Mouse (Mus musculus) neural tube, embryonic 11.5 days (tissue): ENCODE results near the gene Dip2b. TPM values are rescaled to one million over a fixed set of nuclear protein-coding genes. Genes with fewer than 3 reads are reported as not detected.

Experiments used
- ATAC-seq: fragments of 200-750 bp; cut with Nextera tagmentation; 2 replicates; pipeline ENCODE4 v1.8.0; 2017; ENCODE audit warnings: moderate number of reproducible peaks, mild to moderate bottlenecking, moderate TSS enrichment, moderate library complexity; ENCODE audit not compliant: insufficient read depth, low FRiP score, low TSS enrichment
- DNase-seq: peaks from one replicate; pipeline ENCODE4 v3.0.0-alpha.2; 2015; ENCODE audit warnings: low spot score
- H3K27ac ChIP-seq: fragments of 300-500 bp; sonication (generic); 2 replicates; pipeline ENCODE4 v1.5.1; 2014; ENCODE audit warnings: low read depth, mild to moderate bottlenecking, low read length
- H3K27me3 ChIP-seq: fragments of 300-500 bp; sonication (generic); 2 replicates; pipeline ENCODE4 v1.6.1; 2014; ENCODE audit warnings: mild to moderate bottlenecking, low read length, mixed read lengths; ENCODE audit not compliant: control insufficient read depth, insufficient read depth
- H3K36me3 ChIP-seq: fragments of 300-500 bp; sonication (generic); 2 replicates; pipeline ENCODE4 v1.6.1; 2014; ENCODE audit warnings: mild to moderate bottlenecking, low read length, moderate library complexity, mixed read lengths; ENCODE audit not compliant: control insufficient read depth, insufficient read depth
- H3K4me1 ChIP-seq: fragments of 300-500 bp; sonication (generic); 2 replicates; pipeline ENCODE4 v1.6.1; 2014; ENCODE audit warnings: low read length, mixed read lengths; ENCODE audit not compliant: control insufficient read depth, insufficient read depth
- H3K4me2 ChIP-seq: fragments of 300-500 bp; sonication (generic); 2 replicates; pipeline ENCODE4 v1.6.1; 2014; ENCODE audit warnings: low read depth, mild to moderate bottlenecking, moderate library complexity
- H3K4me3 ChIP-seq: fragments of 300-500 bp; sonication (generic); 2 replicates; pipeline ENCODE4 v1.5.1; 2014; ENCODE audit warnings: low read depth, low read length
- H3K9ac ChIP-seq: fragments of 300-500 bp; sonication (generic); 2 replicates; pipeline ENCODE4 v1.6.1; 2014; ENCODE audit warnings: mild to moderate bottlenecking, low read length
- H3K9me3 ChIP-seq: fragments of 300-500 bp; sonication (generic); 2 replicates; pipeline ENCODE4 v1.6.1; 2016; ENCODE audit warnings: low read length; ENCODE audit not compliant: control insufficient read depth
- WGBS: fragments of 180-500 bp; shearing (Covaris S2); extraction: QIAGEN DNeasy Blood & Tissue Kit; methylation state at CpG from one replicate; pipeline ENCODE4 v1.1.7; 2014; 5-methylcytosine and 5-hydroxymethylcytosine counted together
- polyA plus RNA-seq: library from polyadenylated mRNA; unstranded; fragments of >200 nt; fragmentation: Nextera tagmentation; extraction: Ambion mirVana; gene quantifications from 2 replicates; pipeline ENCODE4 v1.2.1, GENCODE M21; 2014

Gene Dip2b
- polyA plus RNA-seq, 1 experiment from 2014 or later = 27.9 TPM

DNA sequence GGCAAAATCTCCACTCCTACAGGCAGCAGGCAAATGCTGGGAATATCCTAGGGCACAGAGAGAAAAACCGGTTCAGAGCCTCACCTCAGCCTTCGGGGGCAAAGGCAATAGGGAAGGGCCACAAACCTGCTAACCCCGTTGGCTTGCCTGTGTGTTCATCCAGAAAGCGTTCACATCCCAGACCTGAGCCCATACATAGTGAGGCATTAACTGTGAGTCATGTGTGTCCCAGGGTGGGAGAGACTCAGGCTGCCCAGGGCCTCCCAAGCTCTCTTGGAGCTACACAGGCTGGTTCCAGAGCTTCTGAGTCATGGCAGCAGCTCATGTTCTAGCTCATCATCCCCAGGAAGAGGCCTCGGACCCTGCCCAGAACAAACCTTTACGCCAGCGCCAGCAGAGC, 49.6 kb downstream of the Dip2b start:
- no peaks in the 10 kb centered on the region for H3K36me3 ChIP-seq
- WGBS = 85% methylated on average over 7 of the region's 7 CpGs
- peaks cover 11% of the 10 kb centered on the region for H3K4me1 ChIP-seq
- ATAC-seq (no peak), DNase-seq (no peak)
- no peaks in the 10 kb centered on the region for H3K27me3 ChIP-seq
- H3K27ac ChIP-seq = no peak overlapping the region
- H3K4me2 ChIP-seq = no peak overlapping the region
- H3K4me3 ChIP-seq = no peak overlapping the region
- H3K9ac ChIP-seq = no peak overlapping the region
- H3K9me3 ChIP-seq = no peaks in the 10 kb centered on the region

DNA sequence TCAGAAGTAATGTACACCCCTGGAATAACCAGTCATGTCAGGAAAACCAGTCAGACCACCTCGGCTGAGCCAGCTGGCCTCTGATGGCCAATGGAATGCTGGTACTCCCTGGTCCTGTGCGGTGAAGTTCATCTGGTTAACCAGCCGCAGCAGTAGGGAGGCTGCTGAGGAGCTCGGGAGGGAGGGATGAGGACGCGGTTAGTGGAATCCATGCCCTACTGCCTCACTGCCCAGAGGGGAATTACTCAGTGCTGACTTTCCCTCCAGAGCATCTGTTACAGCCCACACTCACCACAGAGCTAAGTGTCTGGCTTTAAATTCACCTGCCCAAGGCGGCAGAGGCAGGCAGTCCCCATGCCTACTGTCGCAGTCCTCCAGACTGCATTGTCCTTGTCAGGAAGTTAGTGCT, 51.2 kb downstream of the Dip2b start:
- DNase-seq (peak; percentile 55), ATAC-seq (no peak)
- 37% methylated on average over 8 of the region's 8 CpGs for WGBS
- Histone ChIP-seq H3K4me3 (no peak overlapping the region), H3K9me3 (no peaks in the 10 kb centered on the region), H3K4me2 (no peak overlapping the region), H3K36me3 (no peaks in the 10 kb centered on the region), H3K27ac (no peak overlapping the region), H3K4me1 (peaks cover 11% of the 10 kb centered on the region), H3K27me3 (no peaks in the 10 kb centered on the region), H3K9ac (no peak overlapping the region)

DNA sequence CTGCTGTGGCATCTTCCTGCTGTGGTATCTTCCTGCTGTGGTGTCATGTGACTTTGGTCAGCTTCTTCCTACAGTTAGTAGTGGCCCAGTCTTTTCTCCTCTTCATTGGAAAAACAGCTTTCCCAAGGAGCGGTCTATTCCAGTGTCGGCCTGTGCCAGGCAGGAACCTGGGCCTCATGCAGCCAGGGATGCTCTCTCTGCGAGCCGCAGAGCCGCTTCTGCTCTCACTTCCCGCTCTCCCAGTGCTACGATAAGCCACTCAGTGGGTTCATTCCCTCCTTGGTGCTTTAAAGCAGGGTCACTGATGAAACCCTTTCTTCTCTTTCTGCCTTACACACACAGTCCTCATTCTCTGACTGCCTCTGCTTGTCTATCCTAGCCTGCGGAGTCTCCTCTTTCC, 53.4 kb downstream of the Dip2b start:
- ATAC-seq (no peak), DNase-seq (no peak)
- H3K36me3 ChIP-seq = no peaks in the 10 kb centered on the region
- WGBS = 52% methylated on average over 8 of the region's 8 CpGs
- no peaks in the 10 kb centered on the region for H3K9me3 ChIP-seq
- no peak overlapping the region for H3K27ac ChIP-seq
- H3K27me3 ChIP-seq = no peaks in the 10 kb centered on the region
- H3K9ac ChIP-seq = no peak overlapping the region
- H3K4me3 ChIP-seq = no peak overlapping the region
- H3K4me1 ChIP-seq = peaks cover 11% of the 10 kb centered on the region
- H3K4me2 ChIP-seq = no peak overlapping the region

DNA sequence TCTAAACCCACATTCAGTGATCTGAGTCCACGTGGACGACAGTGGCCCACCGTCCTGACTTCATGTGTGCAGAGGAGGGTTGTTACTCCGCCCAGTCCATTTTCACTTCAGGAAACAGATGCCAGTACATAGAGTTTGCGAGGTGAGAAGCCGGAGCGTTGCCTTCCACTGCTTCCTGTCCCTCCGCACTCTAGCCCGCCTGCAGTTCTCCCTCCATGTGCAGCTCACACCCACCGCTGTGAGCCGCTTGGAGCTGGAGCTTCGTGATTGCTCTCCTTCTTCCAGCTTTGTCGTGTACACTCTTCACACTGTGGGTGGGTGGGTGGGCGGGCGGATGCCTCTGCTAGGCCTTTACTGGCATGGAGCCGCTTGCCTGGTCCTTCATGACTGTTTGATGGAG, 53.8 kb downstream of the Dip2b start:
- H3K27ac ChIP-seq = no peak overlapping the region
- no peak overlapping the region for H3K4me3 ChIP-seq
- no peak overlapping the region for H3K9ac ChIP-seq
- no peak overlapping the region for H3K4me2 ChIP-seq
- 47% methylated on average over 16 of the region's 16 CpGs for WGBS
- peak; percentile 15 for DNase-seq
- no peaks in the 10 kb centered on the region for H3K27me3 ChIP-seq
- H3K9me3 ChIP-seq = no peaks in the 10 kb centered on the region
- H3K36me3 ChIP-seq = no peaks in the 10 kb centered on the region
- ATAC-seq = no peak
- peaks cover 11% of the 10 kb centered on the region for H3K4me1 ChIP-seq

DNA sequence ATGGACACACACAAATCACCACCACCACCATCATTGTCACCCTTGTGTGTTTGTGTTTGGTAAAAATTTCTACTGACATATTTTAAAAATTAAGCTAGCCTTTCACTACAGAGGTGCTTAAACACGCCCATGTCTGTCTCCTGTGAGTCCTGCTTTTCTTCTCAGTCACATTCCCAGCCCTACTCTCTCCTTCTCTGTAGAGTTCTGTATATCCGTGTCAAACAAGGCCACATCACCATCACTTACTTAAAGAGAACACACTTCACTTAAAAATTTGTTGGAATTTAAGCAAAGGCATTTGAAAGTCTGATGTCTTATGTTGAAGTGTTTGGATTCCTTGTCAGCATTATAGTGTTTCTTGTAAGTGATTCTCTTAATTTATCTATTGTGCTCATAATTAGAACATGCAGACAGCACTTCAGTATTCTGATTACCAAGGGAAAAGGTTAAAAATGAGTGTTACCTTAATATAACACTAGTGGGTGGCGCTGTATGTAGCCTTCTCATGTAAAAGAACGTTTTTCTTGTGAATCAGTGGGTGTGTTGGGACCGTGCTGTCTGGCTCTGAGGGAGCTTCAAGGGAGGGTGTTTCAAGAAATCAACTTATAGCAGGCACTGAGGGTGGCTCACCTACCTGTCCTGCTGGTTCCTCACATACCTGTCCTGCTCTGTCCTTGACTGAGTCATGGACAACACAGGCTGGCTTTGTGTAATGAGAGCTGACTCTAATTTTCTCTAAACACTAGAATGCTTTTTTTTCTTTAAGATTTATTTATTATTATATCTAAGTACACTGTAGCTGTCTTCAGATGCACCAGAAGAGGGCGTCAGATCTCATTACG, 58.3 kb downstream of the Dip2b start:
- H3K27ac ChIP-seq = no peak overlapping the region

DNA sequence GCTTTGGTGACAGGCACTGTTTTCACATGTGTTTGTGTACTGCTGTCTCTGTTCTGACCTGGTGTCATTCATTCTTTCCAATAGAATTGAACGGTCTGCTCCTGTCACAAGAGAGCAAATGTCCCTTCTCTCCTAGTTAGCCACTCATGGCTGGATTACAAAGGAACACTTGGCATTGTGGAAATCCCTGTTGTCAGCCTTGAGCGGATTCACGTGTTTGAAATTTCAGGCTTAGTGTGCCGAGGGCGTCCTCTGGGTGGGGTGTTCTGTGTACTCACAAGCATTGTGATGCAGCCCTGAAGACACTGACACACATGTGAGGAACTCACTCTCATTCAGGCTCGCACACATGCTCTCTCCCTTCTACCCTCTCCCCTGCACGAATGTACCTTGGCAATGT, 61.9 kb downstream of the Dip2b start:
- H3K36me3 ChIP-seq = no peaks in the 10 kb centered on the region
- ATAC-seq = no peak
- no peaks in the 10 kb centered on the region for H3K9me3 ChIP-seq
- H3K9ac ChIP-seq = no peak overlapping the region
- H3K4me2 ChIP-seq = no peak overlapping the region
- H3K4me1 ChIP-seq = 0 out of 2 replicates have a peak, but pooled peaks cover 2% of the 10 kb centered on the region
- H3K4me3 ChIP-seq = no peak overlapping the region
- DNase-seq = no peak
- H3K27ac ChIP-seq = no peak overlapping the region
- WGBS = 65% methylated on average over 7 of the region's 7 CpGs
- no peaks in the 10 kb centered on the region for H3K27me3 ChIP-seq

More for the DNA sequence above, 58.3 kb downstream of the Dip2b start:
- DNase-seq = no peak
- no peaks in the 10 kb centered on the region for H3K36me3 ChIP-seq
- no peaks in the 10 kb centered on the region for H3K27me3 ChIP-seq
- no peak overlapping the region for H3K9ac ChIP-seq
- no peak overlapping the region for H3K4me3 ChIP-seq
- no peak overlapping the region for H3K4me2 ChIP-seq
- peaks cover 4% of the 10 kb centered on the region; the same call in 1 of the 2 replicates for H3K4me1 ChIP-seq
- WGBS = 90% methylated on average over 6 of the region's 7 CpGs
- no peak for ATAC-seq
- H3K9me3 ChIP-seq = no peaks in the 10 kb centered on the region

DNA sequence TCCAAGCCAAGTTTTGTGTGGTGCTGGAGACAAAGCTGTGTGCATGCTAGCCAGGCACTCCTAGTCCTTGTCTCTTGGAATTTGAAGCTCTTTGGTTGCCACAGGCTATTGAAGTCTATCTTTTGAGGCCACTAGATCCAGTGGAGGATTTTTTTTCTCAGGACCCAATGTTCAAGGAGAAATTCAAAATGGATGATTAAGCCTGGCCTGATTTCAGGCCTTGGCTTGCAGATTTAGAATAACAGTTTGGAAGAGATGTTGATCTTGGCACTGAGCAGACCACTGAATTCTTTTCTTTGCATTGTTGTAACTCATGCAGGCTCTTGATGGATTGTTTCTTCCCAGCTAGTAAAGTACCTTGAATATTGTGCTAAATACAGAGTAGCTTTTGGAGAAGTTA, 62.7 kb downstream of the Dip2b start:
- Histone ChIP-seq H3K36me3 (no peaks in the 10 kb centered on the region), H3K27ac (no peak overlapping the region), H3K4me2 (no peak overlapping the region), H3K9ac (no peak overlapping the region), H3K4me3 (no peak overlapping the region), H3K9me3 (no peaks in the 10 kb centered on the region), H3K4me1 (0 out of 2 replicates have a peak, but pooled peaks cover 2% of the 10 kb centered on the region), H3K27me3 (no peaks in the 10 kb centered on the region)
- DNase-seq (no peak), ATAC-seq (no peak)

DNA sequence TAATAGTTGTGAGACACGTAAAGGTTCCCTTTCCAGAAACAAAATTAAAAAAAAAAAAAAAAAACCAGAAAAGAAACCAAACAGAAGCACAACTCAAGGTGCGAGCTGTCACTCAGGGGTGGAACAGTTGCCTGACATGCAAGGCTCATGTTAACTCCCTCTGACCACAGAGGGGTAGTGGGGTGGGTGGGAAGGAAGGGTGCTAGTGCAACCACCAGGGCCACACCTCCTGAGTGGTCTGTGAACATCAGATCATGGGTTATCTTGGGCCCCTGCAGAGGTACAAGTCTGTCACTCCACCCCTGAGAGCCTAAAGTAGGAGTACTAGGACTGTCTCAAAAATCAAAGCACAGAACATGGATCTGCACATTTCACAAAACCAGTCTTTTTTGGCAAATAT, 65.7 kb downstream of the Dip2b start:
- H3K36me3 ChIP-seq = no peaks in the 10 kb centered on the region
- H3K27ac ChIP-seq = no peak overlapping the region
- H3K4me2 ChIP-seq = no peak overlapping the region
- DNase-seq (no peak), ATAC-seq (no peak)
- H3K9me3 ChIP-seq = no peaks in the 10 kb centered on the region
- no peak overlapping the region for H3K9ac ChIP-seq
- 96% methylated on average over 2 of the region's 2 CpGs for WGBS
- 0 out of 2 replicates have a peak, but pooled peaks cover 2% of the 10 kb centered on the region for H3K4me1 ChIP-seq
- H3K27me3 ChIP-seq = no peaks in the 10 kb centered on the region
- H3K4me3 ChIP-seq = no peak overlapping the region

DNA sequence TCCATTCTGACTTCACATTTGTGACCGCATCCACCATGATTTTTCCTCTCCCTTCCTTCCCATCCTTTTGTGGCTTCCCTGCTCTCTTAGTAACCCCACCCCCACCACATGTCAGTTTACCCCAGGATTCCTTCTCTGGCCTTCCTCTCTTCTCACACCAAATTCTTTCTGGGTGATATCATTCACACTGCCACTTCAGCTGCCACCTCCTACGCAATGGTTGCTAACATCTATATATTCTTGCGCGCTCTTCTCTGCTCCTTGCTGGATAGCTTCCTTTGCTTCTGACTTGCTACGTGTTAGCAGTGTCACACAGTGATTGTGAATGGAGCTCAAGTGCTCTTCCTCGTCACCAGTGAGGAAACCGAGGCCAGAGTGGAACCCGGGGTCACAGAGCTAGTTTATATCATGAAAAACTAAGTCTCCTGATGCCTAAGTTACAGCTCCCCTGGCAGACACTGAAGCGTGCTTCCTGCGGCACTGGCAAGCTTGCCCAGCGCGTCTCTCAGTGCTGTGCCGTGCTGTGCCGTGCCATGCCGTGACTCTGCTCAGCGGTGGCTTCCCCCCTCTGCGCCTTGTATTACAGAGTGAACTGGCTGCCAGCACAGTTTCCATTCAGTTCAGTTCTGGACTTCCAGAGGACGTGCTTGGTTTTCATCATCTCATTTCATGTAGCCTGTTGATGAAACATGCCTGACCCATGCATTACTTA, 69.8 kb downstream of the Dip2b start:
- ATAC-seq (no peak), DNase-seq (no peak)
- Histone ChIP-seq H3K27ac (no peak overlapping the region), H3K27me3 (no peaks in the 10 kb centered on the region), H3K9me3 (no peaks in the 10 kb centered on the region), H3K9ac (no peak overlapping the region), H3K36me3 (no peaks in the 10 kb centered on the region), H3K4me3 (no peak overlapping the region), H3K4me1 (peaks cover 11% of the 10 kb centered on the region; the same call in 1 of the 2 replicates), H3K4me2 (no peak overlapping the region)
- 91% methylated on average over 18 of the region's 18 CpGs for WGBS
